Mouse (Mus musculus) adrenal gland, adult 18-20 months (tissue): ENCODE measurements at regions not wholly inside any gene's neighbourhood (a gene's known extent, or its start where the extent isn't known, plus 50 kb on each side); places are given as distances from the start of the nearest gene placed in this dataset.

Experiments used
- DNase-seq, 2 experiments: peaks; one replicate each; pipeline ENCODE4 v3.0.0; 2021 to 2022; ENCODE audit warnings: low spot score in 2 of 2

DNA sequence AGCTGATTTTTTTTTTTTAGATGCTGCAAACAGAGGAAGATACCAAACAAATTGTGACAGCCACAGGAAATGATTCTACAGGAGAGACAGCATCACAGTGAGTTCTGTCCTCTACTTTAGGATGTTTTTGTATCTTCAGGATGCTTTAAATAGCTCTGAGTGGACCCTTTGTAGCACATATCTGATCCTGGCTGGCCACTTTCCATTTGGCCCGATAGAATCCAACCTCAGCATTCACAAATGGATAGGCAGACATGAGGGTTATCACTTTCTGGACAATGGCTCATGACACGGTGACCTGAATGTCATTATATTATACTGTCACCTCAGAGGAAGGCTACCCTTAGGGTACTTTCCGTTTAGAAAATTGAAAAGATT, 379.3 kb downstream of the Gm10295 start:
- no peak for DNase-seq

DNA sequence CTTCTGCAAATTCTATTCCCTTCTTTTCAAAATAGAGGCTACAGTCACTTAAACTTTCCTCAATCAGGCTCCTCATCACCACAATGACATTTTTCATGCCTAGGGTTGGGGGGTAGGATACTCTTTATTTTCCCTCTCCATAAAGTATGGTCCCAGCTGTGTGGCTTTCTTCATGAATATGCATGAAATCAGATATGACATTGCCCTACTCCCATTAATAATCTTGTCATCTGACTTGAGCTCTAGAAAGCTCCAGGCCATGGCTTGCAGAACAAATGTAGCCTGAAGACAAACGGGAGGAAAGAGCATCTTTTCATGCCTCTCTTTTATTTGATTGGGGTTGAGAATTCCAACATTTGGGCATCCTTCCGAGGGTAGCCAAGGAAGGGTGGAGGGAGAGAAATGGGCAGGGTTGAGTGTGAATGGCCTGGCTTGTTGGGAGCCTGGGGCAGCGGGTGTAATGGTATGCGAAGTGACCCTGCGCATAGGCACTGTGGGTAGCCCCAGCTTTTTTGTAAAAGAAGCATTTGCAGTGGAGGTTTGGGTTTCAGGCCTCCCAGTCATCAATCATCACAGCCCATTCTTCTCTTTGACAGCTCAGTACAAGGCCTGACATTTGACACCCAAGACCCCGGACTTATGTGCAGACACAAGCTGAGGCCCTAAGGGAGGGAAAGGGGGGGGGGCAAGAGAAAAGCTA, 379.8 kb downstream of the Gm10295 start:
- no peak for DNase-seq

DNA sequence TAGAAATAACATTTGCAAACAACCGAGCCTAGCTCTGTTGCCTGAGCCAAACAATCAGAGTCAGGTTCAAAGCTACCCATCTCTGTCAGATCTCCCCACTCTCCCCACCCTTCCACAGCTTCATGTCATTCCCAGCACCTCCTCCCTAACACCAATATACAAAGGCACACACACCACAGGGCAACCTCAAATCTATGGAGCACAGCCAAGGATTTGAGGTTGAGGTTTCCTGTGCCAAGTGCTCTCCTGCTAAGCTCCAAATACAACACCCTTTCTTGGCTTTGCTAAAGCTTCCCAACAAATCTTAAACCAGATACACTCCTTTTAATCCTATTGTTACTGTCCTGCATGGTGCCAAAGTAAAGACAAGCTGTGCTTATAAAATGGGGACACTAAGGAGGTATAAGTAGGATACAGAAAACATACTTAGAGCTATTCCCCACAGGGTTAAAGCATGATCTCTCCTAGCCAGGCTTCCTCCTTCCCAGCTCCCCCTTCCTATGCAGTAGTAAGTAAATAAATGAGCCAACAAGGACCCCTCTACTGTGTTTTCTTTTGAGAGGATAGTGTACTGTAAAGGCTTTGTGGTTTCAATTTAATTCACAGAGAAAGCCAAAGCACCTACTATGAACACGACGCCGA, 398.8 kb downstream of the Gm10295 start:
- no peak for DNase-seq

DNA sequence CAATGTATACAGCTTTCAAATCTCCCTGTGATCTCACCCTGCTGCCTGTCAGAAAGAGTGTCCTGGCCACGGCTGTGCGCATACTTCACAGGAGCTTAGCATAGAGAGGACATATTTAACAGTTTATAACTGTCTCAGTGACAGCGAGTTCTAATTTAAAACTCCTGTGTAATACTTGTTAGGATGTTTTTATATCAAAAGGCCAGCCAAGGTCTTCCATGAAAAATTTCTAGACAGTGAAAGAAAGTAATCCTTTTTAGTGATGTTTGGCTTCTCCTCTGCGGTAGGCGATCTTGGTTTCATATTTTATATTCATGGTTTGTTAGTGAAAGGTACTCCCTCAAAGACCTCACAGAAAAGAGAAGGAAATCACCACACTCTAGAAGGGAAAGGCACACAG, 403.0 kb downstream of the Gm10295 start:
- no peak for DNase-seq

DNA sequence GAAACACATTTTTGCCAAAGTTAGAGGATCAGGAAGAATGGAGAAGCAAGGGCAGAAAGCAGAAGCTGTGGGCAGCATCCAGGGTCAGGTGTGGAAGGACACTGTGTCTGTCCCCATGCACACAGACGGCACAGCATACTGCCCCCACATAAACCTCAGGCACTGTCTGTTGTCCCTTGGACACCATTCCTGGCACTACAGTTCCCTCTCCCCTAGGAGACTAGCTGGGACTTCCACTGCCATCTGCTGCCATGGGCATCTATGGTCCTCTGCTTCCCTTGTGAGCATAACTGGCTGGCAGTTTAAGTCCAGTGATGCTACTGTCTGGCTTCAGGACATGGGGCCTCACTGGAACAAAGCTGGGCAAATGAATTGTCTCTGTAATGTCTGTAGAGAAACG, 405.0 kb downstream of the Gm10295 start:
- no peak for DNase-seq

DNA sequence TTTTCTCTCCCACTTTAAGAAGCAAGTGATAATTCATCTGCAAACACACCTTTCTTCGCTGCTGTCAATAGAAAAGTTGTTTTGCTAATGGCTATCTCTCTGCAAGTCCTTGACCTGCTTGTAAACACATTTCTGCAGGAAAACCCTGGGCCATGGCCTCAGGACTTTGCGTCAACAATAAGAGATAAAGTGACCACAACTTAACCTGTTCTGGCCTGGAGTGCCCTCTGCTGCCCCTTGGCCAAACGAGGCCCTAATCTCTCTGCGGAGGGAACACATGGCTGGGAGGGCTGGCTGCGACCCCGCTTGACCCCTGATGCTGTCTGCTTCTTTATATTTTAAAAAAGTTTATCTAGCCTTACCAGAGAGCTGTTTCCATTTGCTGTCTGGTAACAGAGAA, 420.4 kb downstream of the Gm10295 start:
- no peak for DNase-seq

DNA sequence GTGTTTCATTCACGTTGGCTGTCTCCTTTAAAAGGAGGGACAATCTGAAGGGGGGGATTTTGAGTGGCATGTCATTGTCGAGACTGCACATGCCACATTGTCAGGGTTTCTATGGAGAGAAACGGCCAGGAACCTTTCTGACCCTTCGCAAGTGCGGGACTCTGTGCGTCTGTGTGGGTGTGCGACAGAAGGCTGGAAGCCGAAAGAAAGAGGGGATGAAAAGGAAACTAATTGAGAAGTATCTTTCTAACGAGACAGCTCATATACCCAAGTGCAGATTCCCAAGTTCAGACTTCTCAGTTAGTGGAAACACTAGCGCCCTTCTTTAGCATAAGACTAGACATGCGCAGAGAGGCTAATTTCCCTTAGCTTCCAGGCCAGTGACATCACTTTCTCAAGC, 421.4 kb downstream of the Gm10295 start:
- no peak for DNase-seq

DNA sequence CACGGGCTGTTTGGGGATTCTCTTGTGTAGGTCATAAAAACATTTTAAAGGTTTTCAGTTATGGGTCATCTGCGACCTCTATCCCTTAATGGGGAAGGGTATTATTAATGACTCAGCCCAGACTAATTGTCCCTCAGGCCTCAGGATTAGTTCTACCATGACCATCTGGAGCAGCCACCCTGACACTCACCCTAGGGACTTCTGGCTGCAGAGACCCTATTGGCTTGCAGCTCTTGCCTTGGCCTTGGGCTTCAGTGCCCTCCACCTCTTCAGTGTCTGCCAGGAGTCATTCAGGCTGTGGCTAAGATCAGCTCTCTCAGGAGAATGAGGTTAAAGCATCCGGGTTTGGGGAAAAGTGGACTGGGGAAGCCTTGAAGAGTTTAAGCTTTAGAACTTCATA, 423.3 kb downstream of the Gm10295 start:
- DNase-seq: no peak

DNA sequence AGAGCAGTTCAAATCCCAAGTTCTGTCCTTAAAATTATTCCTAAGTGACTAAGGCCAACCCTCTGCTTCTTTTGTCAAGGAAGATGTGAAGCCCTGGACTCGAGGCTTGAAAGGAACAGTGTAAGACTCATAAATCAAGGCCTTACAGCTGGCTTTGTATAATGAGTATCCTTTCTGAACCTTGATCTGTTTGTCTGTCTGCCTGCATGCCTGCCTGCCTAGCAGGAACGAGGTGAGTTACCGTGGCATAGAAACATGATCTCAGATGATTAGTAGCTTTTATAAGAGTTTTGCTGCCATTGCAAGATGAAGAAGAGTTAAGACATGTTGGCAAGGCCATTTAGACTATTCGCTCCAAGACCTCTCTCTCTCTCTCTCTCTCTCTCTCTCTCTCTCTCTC, 434.3 kb downstream of the Gm10295 start:
- DNase-seq: no peak

DNA sequence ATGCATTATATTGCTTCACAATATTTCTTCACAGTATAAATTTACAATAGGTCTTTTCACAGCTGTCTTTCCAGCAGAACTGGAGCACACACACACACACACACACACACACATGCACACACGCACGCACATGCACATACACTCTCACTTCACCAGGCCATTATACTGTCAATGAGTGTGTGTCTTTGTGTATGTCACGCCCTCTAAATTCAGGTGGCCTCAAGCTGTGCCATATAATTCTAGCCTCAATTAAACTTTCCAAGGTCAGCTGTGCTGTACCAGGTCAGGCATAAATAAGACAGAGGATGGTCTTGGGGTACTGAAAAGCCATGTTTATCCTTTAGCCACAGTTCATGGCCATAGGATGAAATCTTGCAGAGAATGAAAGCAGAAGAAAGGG, 442.4 kb downstream of the Gm10295 start:
- DNase-seq: no peak

DNA sequence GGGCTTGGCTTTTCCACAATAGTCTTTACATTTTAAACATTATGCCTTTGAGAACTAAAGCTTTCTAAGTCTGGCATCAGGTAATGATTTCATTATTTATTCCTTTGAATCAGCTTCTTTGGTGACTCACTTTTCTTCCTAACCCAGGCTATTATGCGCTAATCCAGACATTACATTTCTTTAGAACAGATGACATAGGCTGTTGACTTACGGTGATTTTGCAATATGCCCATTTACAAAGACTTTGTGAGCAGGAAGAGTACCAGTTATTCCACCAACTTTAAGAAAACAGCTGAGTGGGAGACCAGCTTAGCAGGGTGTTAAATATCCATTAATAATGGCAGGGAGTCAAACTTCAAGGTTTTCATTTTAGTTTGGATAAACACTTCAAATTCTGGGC, 459.6 kb downstream of the Gm10295 start:
- no peak for DNase-seq

DNA sequence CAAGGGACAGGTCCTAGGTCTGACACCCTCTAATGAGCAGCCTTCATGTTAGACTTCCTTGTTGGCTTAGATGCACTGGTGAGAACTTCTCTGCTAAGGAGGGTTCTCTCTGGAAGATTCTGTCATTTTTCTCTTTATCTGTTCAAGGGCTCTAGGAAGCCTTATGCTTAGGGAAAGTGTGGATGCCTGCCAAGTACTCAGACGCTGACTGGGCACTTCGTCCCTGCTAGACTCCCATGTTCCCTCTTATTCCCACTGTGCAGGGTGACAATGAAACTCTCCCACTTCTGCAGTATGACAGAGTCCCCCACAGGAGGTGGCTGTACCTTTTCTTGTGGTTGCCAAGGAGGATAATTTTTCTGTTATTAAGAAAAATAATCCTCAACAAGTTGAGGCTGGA, 470.8 kb downstream of the Gm10295 start:
- DNase-seq: no peak

DNA sequence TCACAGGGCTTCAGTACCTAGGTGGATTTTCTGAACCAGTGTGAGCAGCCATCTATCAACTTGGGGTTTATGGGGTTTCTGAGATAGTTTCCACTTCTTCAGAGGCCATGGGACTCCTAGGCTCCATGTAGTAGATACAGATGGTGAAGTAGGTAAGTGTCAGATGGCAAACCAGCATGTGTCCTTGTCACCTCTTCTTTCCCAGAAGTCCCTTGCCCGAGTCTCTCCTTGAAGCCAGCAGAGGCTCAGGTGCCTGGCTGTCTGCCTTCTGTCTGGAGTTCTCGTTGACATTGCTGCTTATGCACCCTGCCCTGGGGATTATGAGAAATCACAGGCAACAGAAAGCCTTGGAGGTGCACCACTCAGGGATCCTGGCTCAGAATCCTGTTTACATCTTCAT, 476.9 kb downstream of the Gm10295 start:
- DNase-seq: no peak

DNA sequence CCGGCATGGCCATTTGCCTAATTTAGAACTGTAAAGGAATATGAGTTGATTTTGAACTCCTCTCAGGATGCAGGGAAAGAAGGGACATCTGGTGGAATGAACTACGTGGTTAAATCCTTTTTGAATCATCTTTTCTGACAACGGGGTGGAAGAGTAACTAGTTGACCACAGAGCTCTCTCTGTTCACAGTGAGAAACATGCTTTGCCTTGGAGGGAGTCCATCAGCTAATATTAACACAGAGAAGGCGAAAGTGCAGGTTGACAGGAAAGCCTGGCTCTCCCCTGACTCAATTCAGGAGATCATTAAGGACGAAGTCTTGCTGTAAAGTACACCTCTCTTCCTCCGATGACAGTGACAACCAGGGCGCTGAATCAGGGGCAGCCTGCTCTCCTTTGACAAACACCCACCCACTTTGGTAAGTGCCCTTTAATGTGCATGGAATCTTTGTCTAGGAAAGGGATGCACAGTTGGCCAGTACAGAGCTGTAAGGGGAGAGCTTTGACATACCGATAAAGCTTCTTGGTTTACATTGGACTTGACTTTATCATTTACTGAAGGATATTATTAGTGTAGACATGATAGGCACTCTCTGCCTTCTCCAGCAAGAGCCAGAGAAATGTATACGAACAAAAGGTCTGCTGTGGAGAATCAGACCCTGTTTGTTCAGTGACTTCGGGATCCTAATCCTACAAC, 480.3 kb downstream of the Gm10295 start:
- DNase-seq: no peak

DNA sequence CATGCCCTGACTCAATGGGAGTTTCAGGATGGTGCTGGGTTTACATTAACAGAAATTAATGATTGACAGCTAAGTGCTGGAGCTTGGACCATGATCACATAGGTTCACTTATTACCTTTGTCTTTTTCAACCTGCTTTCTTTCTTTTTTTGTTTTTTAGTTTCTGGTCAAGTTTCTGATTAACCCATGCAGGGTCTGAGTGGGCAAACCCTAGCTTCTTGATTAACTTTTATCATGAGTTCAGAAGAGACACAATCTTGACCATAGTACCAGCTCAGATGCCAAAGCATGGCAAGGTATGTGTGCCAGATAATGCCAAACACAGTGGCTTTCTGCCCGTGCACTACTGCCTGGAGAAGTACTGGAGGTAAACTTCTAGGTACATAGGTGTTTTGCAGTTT, 482.2 kb downstream of the Gm10295 start:
- no peak for DNase-seq

DNA sequence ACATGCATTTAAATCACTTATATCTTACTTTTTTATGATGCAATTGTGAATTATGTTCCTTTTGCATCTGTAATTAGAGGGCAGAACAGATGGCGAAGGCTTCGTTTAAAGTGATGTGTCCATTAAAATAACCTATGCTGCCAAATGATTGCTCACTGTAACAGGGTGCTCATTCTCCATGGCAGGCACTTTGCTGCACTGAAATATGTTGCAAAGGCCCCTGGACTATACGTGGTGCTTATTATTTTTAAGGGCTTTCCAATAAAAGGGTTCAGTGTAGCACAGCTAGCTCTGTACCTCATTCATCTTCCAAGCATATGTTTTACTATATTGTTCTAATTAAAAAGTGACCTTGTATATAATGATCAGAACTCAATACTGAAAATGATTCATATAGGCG, 491.3 kb downstream of the Gm10295 start:
- DNase-seq: no peak

DNA sequence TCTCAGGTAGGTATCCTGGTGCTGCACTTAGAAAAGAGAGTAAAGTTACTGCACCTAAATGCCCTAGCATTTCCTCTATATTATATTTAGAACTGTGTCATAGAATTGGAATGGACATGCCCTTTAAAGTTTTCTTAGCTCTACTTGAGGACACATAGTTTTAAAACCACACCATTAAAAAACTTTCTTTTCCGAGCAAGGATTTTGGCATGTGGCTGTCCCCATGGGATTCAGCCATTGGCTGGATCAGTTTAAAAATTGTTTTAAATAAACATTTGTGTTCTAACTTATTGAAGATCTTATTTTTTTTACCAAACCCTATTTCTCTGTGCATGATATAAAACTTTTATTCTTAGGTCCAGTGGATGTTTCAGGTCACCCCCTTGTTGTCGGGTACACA, 484.2 kb upstream of the Nr2f2 start:
- DNase-seq: no peak

DNA sequence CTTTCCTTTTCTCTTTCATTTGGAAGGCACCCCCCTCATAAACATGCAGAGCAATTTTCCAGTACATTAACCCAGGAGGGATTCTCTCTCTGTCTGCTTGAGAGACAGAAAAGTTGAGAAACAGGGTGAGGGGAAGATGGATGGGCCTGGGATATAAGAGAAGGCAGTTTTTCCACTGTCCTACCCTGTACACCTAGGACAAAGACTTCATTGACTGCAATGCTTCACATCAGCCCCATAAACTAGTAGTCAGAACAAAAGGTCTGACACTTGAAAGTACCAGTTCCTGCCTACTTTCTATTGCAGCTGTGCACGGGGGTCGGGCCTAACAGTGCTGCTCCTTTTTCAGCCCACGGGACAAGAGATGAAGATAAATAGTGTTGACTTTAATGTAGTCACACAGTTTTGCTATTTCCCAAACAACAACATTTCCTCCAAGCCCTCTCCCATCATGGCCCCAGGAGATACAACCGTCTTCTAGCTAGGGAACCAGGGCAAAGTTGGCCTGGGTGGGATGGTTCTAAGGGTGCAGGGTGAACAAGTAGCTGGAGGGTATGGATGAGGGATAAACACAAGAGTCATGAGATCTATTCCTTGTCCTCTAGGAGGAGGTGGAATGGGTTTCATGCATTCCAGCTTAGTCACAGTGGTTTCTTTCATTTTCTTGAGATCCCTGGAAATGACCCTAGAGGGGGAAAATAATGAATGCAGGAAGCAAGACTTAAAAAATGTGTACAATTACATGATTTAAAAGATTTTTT, 481.7 kb upstream of the Nr2f2 start:
- DNase-seq: no peak

DNA sequence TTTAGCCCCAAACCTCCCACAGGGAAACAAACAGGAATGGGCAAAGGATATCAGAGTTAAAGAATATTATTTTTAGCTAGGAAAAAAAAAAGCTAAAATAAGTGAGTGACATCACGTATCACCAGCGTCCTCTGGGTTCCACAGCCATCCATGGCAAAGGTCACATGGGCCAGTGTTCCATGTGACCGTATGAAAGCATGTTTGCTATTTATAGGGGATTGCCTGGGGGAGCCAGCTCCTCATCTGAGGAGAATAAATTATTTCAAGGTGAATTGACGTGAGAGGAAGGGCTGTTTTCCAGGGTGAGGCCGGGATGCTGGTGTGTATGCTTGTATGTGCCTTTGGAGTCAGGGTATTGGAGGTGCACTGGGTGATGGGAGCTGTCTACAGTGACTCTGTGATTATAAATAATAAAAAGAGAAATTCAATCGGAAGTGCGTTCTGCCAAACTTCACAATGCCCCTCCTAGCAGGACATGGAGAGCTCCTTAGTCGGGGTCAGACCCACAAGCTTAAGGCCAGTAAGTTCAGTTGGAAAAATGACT, 481.0 kb upstream of the Nr2f2 start:
- DNase-seq: no peak

DNA sequence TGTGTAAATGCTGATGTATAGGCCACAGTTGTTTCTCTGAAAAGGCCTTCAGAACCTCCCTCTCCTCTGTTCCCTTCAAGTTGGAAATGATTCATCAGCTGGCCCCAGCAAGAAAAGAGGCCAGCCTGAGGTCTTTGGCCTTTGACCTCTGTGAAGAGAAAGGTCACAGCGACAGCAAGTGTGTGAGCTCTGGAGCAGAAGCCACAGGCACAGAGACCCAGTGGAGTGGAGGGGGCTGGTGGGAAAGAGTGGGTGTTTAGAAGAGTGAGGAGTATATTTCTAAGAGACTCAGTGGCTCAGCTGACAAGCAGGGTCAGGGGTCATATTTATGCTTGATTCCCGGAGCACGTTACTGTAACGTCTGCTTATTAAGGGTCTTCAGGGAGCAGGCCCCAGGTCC, 479.5 kb upstream of the Nr2f2 start:
- DNase-seq: no peak

DNA sequence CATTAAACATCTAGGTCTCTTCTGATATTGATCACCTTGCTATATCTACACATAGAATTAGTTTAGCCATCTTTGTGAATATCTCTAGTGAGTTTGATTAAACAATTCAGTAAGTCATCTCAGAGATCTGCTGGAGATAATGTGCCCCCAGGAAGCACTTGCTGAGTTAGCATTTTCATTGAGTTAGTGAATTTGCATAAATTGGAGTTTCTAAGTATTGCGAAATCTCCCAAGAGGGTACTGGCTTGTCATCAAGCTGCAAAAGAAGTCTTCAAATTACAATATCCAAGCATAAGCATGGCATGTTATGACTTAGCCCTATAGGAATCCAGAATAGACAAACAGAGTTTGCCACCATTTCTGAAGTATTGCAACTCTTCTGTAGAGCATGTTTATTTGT, 473.6 kb upstream of the Nr2f2 start:
- no peak for DNase-seq

DNA sequence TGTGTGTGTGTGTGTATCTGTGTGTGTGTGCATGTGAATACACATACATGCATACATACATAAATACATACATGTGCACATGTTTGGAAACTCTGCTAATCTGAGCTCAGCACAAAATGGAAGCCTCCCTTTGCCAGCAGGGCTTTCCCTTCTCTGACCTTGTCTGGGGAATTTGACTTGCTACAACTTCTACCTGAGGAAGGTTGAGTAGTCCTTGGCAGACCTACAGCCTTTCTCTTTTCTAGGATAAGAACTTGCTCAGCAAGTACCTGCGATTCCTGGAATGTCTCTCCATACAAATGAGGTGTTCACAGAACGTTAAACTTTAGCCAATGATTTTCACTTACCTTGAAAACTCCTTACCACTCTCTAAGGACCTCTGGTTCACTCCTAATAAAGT, 472.7 kb upstream of the Nr2f2 start:
- DNase-seq: no peak
